Mouse (Mus musculus) bone marrow macrophage, adult 2 months (primary cell): Measurements from ENCODE around the gene Ttc7b.

Source experiments
- CTCF ChIP-seq: IDR thresholded peaks from 2 replicates; pipeline ENCODE4 v1.5.1; 2012; ENCODE audit warnings: low read depth, mild to moderate bottlenecking, low read length, moderate library complexity
- POLR2A ChIP-seq: IDR thresholded peaks from 2 replicates; pipeline ENCODE4 v1.6.1; 2012; ENCODE audit warnings: mild to moderate bottlenecking, low read depth, low read length, borderline replicate concordance

DNA sequence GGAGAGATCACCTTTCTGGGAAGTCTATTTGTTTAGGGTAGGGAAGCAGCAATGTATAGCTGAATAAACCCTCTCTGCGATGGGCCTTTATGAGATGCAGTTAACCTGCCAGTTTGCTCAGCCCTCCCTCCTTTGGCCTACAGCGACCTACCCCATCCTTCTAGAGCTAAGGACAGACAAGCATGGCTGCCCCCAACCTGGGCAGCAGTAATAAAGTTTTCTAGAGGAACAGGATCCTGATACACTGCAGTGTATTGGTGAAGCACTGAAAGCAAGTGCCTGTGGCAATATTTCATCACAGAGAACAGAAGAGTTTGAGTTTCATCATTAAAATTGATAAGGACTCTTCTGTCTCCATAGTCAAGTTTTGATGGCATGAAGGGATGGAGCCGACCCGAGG is 79.0 kb downstream of the Ttc7b start:
- TF ChIP-seq CTCF (no peak), POLR2A (no peak)
